Mouse (Mus musculus) kidney, postnatal 4 days (tissue): Measurements from ENCODE around the gene Tiam1.
A peak's percentile ranks its signal among the peaks of the same experiment; 100 is the strongest.

Experiments used
- DNase-seq, 2 experiments: peaks; one replicate each; pipeline ENCODE4 v3.0.0; 2021; ENCODE audit warnings: mixed read lengths in 2 of 2

The Tiam1 gene

GRCm38 (mm10) chr16:89831172-89831571 is 312.4 kb downstream of the Tiam1 start:
- DNase-seq, result peak; percentile 51 to 68

- DNase-seq, result peak; percentile 28 to 49
Measured at GRCm38 (mm10) chr16:89830221-89830648, 313.3 kb downstream of the Tiam1 start.

GRCm38 (mm10) chr16:89827496-89828125 is 316.0 kb downstream of the Tiam1 start:
- DNase-seq, result no peak

- DNase-seq, result no peak
Measured at GRCm38 (mm10) chr16:89825875-89826274, 317.7 kb downstream of the Tiam1 start.

DNA sequence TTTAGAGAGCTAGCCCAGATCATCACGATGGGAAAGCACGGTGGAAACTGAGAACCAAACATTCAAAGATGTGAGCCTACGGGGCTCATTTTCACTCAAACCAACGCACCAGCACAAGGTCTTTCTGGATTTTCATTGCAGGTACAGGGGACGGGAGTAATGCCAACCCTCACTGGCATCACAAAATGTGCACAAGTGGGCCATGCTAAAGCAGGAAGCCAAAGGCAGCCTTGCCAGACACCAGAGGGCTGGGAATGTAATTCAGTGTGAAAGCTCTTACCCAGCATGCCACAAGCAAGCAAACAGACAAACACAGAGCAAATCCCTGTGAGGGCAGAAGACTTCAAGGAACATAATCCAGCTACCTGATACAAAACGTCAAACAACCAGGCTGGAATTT is 320.7 kb downstream of the Tiam1 start:
- no peak for DNase-seq

DNA sequence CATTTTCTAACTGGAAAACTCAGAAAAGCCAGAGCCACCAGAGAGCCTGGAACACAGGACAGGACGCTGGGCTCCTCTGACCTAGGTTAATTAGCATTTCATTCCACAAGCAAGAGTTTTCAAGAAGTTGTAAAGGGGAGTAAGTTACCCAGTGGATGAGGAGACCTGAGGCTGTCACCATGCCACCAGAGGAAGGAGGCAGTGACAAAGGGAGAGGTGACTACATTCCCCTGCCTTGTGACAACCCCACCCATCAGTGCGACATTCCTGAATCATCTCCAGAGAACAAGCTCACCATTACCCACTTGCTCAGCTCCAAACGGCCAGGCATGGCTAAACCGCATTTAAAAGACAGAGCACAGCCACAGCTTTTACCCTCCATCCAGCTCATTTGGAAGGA is 324.9 kb downstream of the Tiam1 start:
- DNase-seq, result no peak

DNA sequence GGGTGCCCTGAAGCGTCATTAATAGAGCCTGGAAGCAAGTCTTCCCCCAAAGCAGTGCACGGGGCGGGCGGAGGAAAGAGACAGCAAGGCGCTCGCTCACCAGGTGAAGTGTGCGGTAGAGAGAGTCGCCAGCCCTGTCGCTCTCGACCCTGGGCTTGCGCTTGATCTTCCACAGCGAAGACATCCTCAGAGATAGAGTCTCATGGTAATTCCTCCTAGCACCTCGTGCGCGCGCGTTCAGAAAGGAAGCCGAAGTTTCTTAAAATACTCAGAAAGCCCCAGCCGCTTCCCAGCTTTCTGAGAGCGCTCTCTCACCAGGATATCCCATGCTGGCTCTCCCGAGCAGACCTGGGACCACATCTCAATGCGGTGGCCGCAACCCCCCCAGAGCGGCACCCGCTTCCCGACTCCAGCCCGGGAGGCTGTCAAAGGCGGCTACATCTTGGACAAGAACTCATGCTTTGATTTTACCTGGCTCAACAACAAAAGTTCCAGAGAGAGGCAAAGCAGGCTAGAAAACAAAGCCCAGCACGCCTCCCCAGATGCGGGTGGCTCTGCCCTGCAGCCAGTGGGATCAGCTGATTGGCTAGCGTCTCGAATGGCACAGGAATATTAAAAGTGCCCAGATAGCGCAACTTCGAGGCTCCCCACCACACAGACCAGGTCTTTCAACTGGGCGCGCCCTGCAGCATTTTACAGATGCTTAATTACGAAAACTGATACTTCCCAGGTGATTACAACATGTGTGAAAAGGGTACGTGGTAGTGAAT is 325.5 kb downstream of the Tiam1 start:
- peak; percentile 41 to 51 for DNase-seq

GRCm38 (mm10) chr16:89817301-89817700 is 326.3 kb downstream of the Tiam1 start:
- peak in 1 of 2 experiments; percentile 21 for DNase-seq

- no peak for DNase-seq
Measured at GRCm38 (mm10) chr16:89816506-89817172, 326.9 kb downstream of the Tiam1 start.

DNA sequence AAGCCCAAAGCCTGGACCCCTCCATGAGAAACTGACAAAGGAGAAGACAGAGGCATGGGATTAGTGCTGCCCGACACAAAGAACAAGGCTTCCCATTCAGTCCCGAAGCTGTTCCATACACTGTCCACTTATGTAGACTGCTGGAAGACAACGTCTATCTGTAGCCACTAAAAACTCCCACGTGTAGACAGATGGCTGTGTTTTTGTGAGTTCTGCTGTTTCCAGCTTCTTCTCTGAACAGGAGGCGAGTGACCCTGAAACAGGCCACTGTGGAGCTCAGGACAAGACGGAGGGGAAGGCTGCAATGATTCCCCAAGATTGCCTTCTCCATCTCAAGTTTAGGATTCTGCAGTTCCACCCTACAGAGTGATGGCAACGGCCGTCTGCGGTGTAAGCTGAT is 330.0 kb downstream of the Tiam1 start:
- DNase-seq, result no peak

GRCm38 (mm10) chr16:89812891-89813290 is 330.7 kb downstream of the Tiam1 start:
- DNase-seq, result no peak

DNA sequence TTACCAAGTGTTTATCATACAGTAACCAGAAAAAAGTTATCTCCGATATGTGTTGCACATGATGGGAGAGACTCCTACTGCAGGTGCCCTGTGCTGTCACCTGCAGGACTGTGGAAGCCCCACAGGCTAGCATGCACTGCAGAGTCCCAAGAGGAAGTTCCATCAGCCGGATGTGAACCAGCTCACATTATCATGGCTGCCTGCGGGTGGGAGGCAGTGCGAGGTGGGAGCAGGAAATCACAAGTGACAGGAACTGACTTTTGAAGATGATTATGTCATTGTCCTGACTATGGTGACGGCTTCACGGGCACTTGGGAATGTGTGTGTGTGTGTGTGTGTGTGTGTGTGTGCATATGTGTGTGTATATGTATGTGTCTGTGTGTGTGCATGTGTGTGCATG is 333.2 kb downstream of the Tiam1 start:
- DNase-seq, result no peak

DNA sequence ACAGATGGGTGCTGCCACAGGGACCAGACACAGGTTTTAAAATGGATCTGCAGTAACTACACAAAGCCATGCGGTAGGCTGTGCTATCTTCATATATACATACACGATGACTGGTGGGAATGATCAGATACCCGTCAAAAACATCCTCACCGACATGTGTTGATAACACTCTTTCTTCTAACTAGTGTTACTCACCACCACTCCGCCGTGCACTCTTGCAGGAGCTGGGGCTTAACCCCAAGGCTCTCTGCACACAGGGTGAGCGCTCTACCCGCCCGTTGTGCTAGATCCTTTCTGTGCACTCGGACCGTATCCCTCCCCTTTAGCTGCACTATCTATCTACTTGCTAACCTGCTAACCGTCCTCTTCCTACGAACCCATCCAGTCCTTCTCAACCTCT is 335.4 kb downstream of the Tiam1 start:
- no peak for DNase-seq

DNA sequence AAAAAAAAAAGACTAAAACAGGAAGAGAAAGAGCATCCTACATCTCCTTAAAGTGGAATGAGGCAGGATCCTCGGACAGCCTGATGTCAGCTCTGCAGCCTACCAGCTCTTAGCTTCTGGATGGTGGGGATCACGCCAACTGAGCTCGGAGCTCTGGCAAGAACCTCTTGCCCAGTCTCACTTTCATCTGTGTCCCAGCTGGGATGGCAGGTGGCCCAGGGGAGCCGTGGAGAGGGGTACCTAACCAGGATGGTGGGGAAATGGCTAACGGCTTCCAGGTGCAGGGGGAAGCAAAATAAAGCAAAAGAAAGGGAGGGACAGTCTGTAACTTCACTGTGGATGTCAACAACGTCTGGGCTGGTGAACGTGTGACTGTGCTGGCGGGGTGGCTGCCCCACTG is 337.6 kb downstream of the Tiam1 start:
- DNase-seq, result no peak

- no peak for DNase-seq
Measured at GRCm38 (mm10) chr16:89805210-89805609, 338.4 kb downstream of the Tiam1 start.

DNA sequence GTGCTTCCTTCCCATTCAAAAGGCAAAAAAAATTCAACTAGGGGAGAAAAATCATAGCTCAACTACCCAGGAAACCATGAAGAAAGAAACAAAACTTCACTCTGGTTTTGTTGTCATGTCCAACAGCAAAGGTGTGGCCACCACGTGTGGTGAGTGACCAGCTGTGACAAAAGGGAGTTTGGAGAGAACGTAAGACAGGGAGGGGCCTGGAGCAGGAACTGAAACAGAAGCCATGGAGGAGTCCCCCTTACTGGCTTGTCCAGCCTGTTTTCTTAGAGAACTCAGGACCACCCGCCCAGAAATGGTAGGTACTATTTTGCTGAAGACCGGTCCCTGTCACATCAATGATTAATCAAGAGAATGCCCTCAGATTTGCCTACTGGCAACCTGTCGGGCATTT is 342.1 kb downstream of the Tiam1 start:
- DNase-seq, result no peak

DNA sequence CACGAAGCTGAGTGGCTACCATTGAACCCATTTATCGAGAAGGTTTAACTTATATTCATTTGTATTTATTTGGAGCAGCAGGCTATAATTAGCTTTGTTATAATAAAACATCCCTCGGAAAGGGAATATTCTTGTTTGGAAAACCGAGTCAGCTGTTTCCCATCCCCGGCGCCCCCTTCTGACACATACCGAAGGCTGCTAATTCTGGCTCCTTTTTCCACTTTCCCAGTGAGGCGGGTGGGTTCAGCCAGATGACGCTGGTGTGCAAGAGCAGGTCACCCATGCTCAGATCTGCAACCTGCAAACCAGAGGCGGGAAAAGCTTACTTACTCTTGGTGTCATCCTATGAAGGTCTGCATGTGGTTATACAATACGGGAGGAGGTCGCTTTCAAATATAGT is 343.8 kb downstream of the Tiam1 start:
- DNase-seq, result no peak

DNA sequence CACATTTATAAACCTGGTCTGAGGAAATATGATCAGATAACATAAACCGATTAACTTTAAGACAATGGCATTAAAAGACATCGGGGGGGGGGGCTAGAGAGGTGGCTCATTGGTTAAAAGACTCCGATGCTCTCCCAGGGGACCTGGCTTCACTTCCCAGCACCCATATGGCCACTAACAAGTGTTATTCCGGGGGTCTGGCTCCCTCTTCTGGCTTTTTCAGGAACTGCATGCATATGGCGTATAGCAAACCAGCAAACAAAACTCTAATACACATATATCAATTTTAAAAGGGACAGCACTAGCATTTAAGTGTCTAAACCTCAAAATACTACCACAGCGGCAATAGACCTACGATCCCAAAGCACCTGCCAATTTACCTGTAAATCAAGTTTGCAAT is 347.0 kb downstream of the Tiam1 start:
- no peak for DNase-seq

GRCm38 (mm10) chr16:89789792-89790434 is 353.7 kb downstream of the Tiam1 start:
- DNase-seq, result no peak

DNA sequence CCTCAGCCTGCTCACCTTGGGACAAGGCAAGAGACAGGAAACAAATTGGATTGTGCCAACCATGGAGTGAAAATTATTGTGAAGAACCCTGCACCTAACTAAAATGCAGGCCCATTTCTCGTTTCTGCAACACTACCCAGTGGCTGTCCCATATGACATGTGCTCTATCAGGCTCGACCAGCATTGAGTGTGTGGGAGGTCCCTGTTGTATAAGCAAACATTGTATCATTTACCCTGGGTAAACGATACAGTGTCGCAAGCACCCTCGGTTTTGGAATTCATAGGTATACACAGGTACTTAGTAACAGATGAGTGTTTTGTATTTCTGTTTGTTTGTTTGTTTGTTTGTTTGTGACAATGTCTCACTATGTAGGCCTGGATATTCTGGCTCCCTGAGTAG is 357.8 kb downstream of the Tiam1 start:
- no peak for DNase-seq

GRCm38 (mm10) chr16:89779705-89780104 is 363.9 kb downstream of the Tiam1 start:
- no peak for DNase-seq

- no peak for DNase-seq
Measured at GRCm38 (mm10) chr16:89777450-89777849, 366.1 kb downstream of the Tiam1 start.

DNA sequence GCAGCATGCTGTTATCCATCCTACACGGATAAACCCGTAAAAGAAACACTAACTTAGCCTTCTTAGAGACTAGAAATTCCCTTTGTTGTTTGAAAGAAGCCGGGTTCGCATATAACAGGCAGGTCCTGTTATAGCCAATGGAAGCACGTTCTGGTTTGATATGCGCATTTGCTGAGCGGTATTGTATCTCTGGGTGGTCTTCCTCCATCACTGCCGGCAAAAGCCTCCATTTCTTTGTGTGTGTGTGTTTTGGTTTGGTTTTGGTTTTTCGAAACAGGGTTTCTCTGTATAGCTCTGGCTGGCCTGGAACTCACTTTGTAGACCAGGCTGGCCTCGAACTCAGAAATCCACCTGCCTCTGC is 369.0 kb downstream of the Tiam1 start:
- no peak for DNase-seq
